Mouse (Mus musculus): Measurements from ENCODE around the gene Espnl. TPM values are rescaled to one million over a fixed set of nuclear protein-coding genes. Genes with fewer than 3 reads are reported as not detected.

Gene Espnl
- 0.05 and 0.07 TPM in 2 replicates for polyA plus RNA-seq (2016; fragmentation: Nextera tagmentation; extraction: Ambion mirVana)

- Histone ChIP-seq H3K27me3 (replicated peaks) (0 out of 2 replicates have a peak, but pooled peaks cover 5% of the 10 kb centered on the region), H3K36me3 (peaks cover 8% of the 10 kb centered on the region; the same call in 1 of the 2 replicates), H3K4me3 (no peak within 1 kb of the TSS), H3K4me1 (peaks cover 15% of the 10 kb centered on the region), H3K9ac (no peak within 1 kb of the TSS), H3K4me2 (peak within 1 kb of the TSS; percentile 8; the same call in 1 of the 2 replicates), H3K9me3 (replicated peaks) (no peaks in the 10 kb centered on the region), H3K27ac (no peak within 1 kb of the TSS)
- 45% methylated on average over 19 of the region's 19 CpGs for WGBS (ENCODE audit: insufficient replicate concordance)
- ATAC-seq, result peak; percentile 54
Observed at GRCm38 (mm10) chr1:91321760-91322438, at the start of gene Espnl. Gene Espnl (plus strand): TSS chr1:91322075.

GRCm38 (mm10) chr1:91272260-91272659, 49.6 kb upstream of the Espnl start:
- Histone ChIP-seq H3K36me3 (peaks cover 59% of the 10 kb centered on the region), H3K27ac (0 out of 2 replicates have a peak overlapping the region, but pooled peaks have one; percentile 14), H3K9ac (no peak overlapping the region), H3K4me1 (peaks cover 8% of the 10 kb centered on the region; the same call in 1 of the 2 replicates), H3K4me2 (no peak overlapping the region), H3K27me3 (replicated peaks) (no peaks in the 10 kb centered on the region), H3K4me3 (no peak overlapping the region), H3K9me3 (replicated peaks) (no peaks in the 10 kb centered on the region)
- WGBS (ENCODE audit: insufficient replicate concordance), result 88% methylated on average over 2 of the region's 2 CpGs
- ATAC-seq, result peak; percentile 52; the same call in 1 of the 2 replicates

GRCm38 (mm10) chr1:91276581-91276980, 45.3 kb upstream of the Espnl start:
- WGBS (ENCODE audit: insufficient replicate concordance), result 93% methylated on average over 4 of the region's 4 CpGs
- H3K4me2 ChIP-seq, result no peak overlapping the region
- no peak for ATAC-seq
- H3K4me1 ChIP-seq, result peaks cover 28% of the 10 kb centered on the region
- no peaks in the 10 kb centered on the region for H3K27me3 ChIP-seq (replicated peaks)
- H3K4me3 ChIP-seq, result no peak overlapping the region
- H3K27ac ChIP-seq, result no peak overlapping the region
- H3K9ac ChIP-seq, result no peak overlapping the region
- H3K9me3 ChIP-seq (replicated peaks), result no peaks in the 10 kb centered on the region
- peaks cover 82% of the 10 kb centered on the region for H3K36me3 ChIP-seq

GRCm38 (mm10) chr1:91277480-91277879, 44.4 kb upstream of the Espnl start:
- H3K27ac ChIP-seq, result peak overlapping the region; percentile 83; the same call in 1 of the 2 replicates
- H3K4me2 ChIP-seq, result no peak overlapping the region
- no peak overlapping the region for H3K9ac ChIP-seq
- peaks cover 23% of the 10 kb centered on the region for H3K4me1 ChIP-seq
- no peak overlapping the region for H3K4me3 ChIP-seq
- no peaks in the 10 kb centered on the region for H3K27me3 ChIP-seq (replicated peaks)
- no peak for ATAC-seq
- 77% methylated on average over 2 of the region's 2 CpGs for WGBS (ENCODE audit: insufficient replicate concordance)
- H3K9me3 ChIP-seq (replicated peaks), result no peaks in the 10 kb centered on the region
- H3K36me3 ChIP-seq, result peaks cover 87% of the 10 kb centered on the region

GRCm38 (mm10) chr1:91278410-91279119, 43.3 kb upstream of the Espnl start:
- peaks cover 88% of the 10 kb centered on the region for H3K36me3 ChIP-seq
- H3K4me2 ChIP-seq, result peak overlapping the region; percentile 28
- peaks cover 21% of the 10 kb centered on the region for H3K4me1 ChIP-seq
- no peaks in the 10 kb centered on the region for H3K27me3 ChIP-seq (replicated peaks)
- ATAC-seq, result peak; percentile 92
- WGBS (ENCODE audit: insufficient replicate concordance), result 76% methylated on average over 3 of the region's 3 CpGs
- no peak overlapping the region for H3K4me3 ChIP-seq
- no peak overlapping the region for H3K9ac ChIP-seq
- H3K9me3 ChIP-seq (replicated peaks), result no peaks in the 10 kb centered on the region
- peak overlapping the region; percentile 83 for H3K27ac ChIP-seq

- H3K4me2 ChIP-seq, result peak overlapping the region; percentile 28; the same call in 1 of the 2 replicates
Observed at GRCm38 (mm10) chr1:91279126-91279525, 42.7 kb upstream of the Espnl start.

GRCm38 (mm10) chr1:91282582-91282981, 39.3 kb upstream of the Espnl start:
- H3K36me3 ChIP-seq, result peaks cover 89% of the 10 kb centered on the region
- 71% methylated on average over 1 of the region's 1 CpGs for WGBS (ENCODE audit: insufficient replicate concordance)
- H3K27me3 ChIP-seq (replicated peaks), result no peaks in the 10 kb centered on the region
- no peak overlapping the region for H3K4me3 ChIP-seq
- peaks cover 16% of the 10 kb centered on the region for H3K4me1 ChIP-seq
- H3K4me2 ChIP-seq, result no peak overlapping the region
- H3K9ac ChIP-seq, result no peak overlapping the region
- H3K27ac ChIP-seq, result no peak overlapping the region
- ATAC-seq, result no peak
- no peaks in the 10 kb centered on the region for H3K9me3 ChIP-seq (replicated peaks)

More at GRCm38 (mm10) chr1:91279126-91279525, 42.7 kb upstream of the Espnl start:
- Histone ChIP-seq H3K27me3 (replicated peaks) (no peaks in the 10 kb centered on the region), H3K9me3 (replicated peaks) (no peaks in the 10 kb centered on the region), H3K9ac (no peak overlapping the region), H3K4me1 (peaks cover 21% of the 10 kb centered on the region), H3K36me3 (peaks cover 91% of the 10 kb centered on the region), H3K27ac (peak overlapping the region; percentile 83), H3K4me3 (no peak overlapping the region)
- WGBS (ENCODE audit: insufficient replicate concordance), result 71% methylated on average over 1 of the region's 1 CpGs
- no peak for ATAC-seq

- 86% methylated on average over 1 of the region's 1 CpGs for WGBS (ENCODE audit: insufficient replicate concordance)
- Histone ChIP-seq H3K27me3 (replicated peaks) (no peaks in the 10 kb centered on the region), H3K9me3 (replicated peaks) (no peaks in the 10 kb centered on the region), H3K36me3 (peaks cover 81% of the 10 kb centered on the region), H3K27ac (no peak overlapping the region), H3K4me3 (no peak overlapping the region), H3K4me1 (no peaks in the 10 kb centered on the region), H3K4me2 (no peak overlapping the region), H3K9ac (no peak overlapping the region)
- ATAC-seq, result no peak
Observed at GRCm38 (mm10) chr1:91289375-91289774, 32.5 kb upstream of the Espnl start.

- H3K9ac ChIP-seq, result no peak overlapping the region
- H3K4me3 ChIP-seq, result no peak overlapping the region
- ATAC-seq, result no peak
- H3K4me2 ChIP-seq, result no peak overlapping the region
- H3K4me1 ChIP-seq, result no peaks in the 10 kb centered on the region; the same call in 1 of the 2 replicates
- 87% methylated on average over 11 of the region's 11 CpGs for WGBS (ENCODE audit: insufficient replicate concordance)
- H3K36me3 ChIP-seq, result peaks cover 59% of the 10 kb centered on the region
- H3K27ac ChIP-seq, result no peak overlapping the region
- H3K27me3 ChIP-seq (replicated peaks), result no peaks in the 10 kb centered on the region
- H3K9me3 ChIP-seq (replicated peaks), result no peaks in the 10 kb centered on the region
Observed at GRCm38 (mm10) chr1:91292101-91292825, 29.6 kb upstream of the Espnl start.

- H3K4me1 ChIP-seq, result peaks cover 23% of the 10 kb centered on the region
- no peak overlapping the region for H3K9ac ChIP-seq
- H3K4me3 ChIP-seq, result no peak overlapping the region
- peaks cover 32% of the 10 kb centered on the region for H3K36me3 ChIP-seq
- H3K27ac ChIP-seq, result no peak overlapping the region
- no peaks in the 10 kb centered on the region for H3K27me3 ChIP-seq (replicated peaks)
- H3K4me2 ChIP-seq, result no peak overlapping the region
- WGBS (ENCODE audit: insufficient replicate concordance), result 66% methylated on average over 6 of the region's 6 CpGs
- H3K9me3 ChIP-seq (replicated peaks), result no peaks in the 10 kb centered on the region
- ATAC-seq, result no peak
Observed at GRCm38 (mm10) chr1:91295544-91295943, 26.3 kb upstream of the Espnl start.

GRCm38 (mm10) chr1:91297799-91298744, 23.8 kb upstream of the Espnl start, which contains the start of gene Scly:
Gene Scly (plus strand): TSS chr1:91298338.
- Histone ChIP-seq H3K9me3 (replicated peaks) (no peaks in the 10 kb centered on the region), H3K4me1 (peaks cover 45% of the 10 kb centered on the region), H3K27me3 (replicated peaks) (no peaks in the 10 kb centered on the region), H3K36me3 (peaks cover 36% of the 10 kb centered on the region), H3K4me3 (peak within 1 kb of the TSS; percentile 84), H3K27ac (peak within 1 kb of the TSS; percentile 69), H3K4me2 (peak within 1 kb of the TSS; percentile 72), H3K9ac (peak within 1 kb of the TSS; percentile 86)
- peak; percentile 100 for ATAC-seq
- 1% methylated on average over 64 of the region's 65 CpGs for WGBS (ENCODE audit: insufficient replicate concordance)

Measured in liver, embryonic 12.5 days (tissue).